Mouse (Mus musculus) hindbrain, embryonic 12.5 days (tissue): Measurements from ENCODE around the gene Fbxo48. TPM values are rescaled to one million over a fixed set of nuclear protein-coding genes. Genes with fewer than 3 reads are reported as not detected.

Source experiments
- ATAC-seq: fragments of 200-750 bp; cut with Nextera tagmentation; 2 replicates; pipeline ENCODE4 v1.8.0; 2017; ENCODE audit warnings: moderate TSS enrichment; ENCODE audit not compliant: low FRiP score
- H3K27ac ChIP-seq: fragments of 300-500 bp; sonication (generic); 2 replicates; pipeline ENCODE4 v1.5.1; 2016; ENCODE audit warnings: mild to moderate bottlenecking
- H3K27me3 ChIP-seq: fragments of 300-500 bp; sonication (generic); 2 replicates; pipeline ENCODE4 v1.6.1; 2016; ENCODE audit warnings: mild to moderate bottlenecking
- H3K36me3 ChIP-seq: fragments of 300-500 bp; sonication (generic); 2 replicates; pipeline ENCODE4 v1.6.1; 2016; ENCODE audit warnings: mild to moderate bottlenecking
- H3K4me1 ChIP-seq: fragments of 300-500 bp; sonication (generic); 2 replicates; pipeline ENCODE4 v1.6.1; 2016
- H3K4me2 ChIP-seq: fragments of 300-500 bp; sonication (generic); replicated peaks from 2 replicates; pipeline ENCODE4 v1.6.1; 2016; ENCODE audit warnings: mild to moderate bottlenecking
- H3K4me3 ChIP-seq: fragments of 300-500 bp; sonication (generic); 2 replicates; pipeline ENCODE4 v1.5.1; 2016; ENCODE audit warnings: mild to moderate bottlenecking
- H3K9ac ChIP-seq: fragments of 300-500 bp; sonication (generic); 2 replicates; pipeline ENCODE4 v1.6.1; 2016; ENCODE audit warnings: mild to moderate bottlenecking, moderate library complexity
- H3K9me3 ChIP-seq: fragments of 300-500 bp; sonication (generic); replicated peaks from 2 replicates; pipeline ENCODE4 v1.6.1; 2016; ENCODE audit warnings: mild to moderate bottlenecking
- WGBS: fragments of 180-500 bp; shearing (Covaris S2); methylation state at CpG from one replicate; pipeline ENCODE4 v1.1.7; 2016; 5-methylcytosine and 5-hydroxymethylcytosine counted together
- polyA plus RNA-seq: library from polyadenylated mRNA; unstranded; fragments of >200 nt; fragmentation: Nextera tagmentation; extraction: Ambion mirVana; gene quantifications from 2 replicates; pipeline ENCODE4 v1.2.1, GENCODE M21; 2016

Fbxo48 gene
- polyA plus RNA-seq, 1 experiment from 2014 or later: 1.5 TPM

- Histone ChIP-seq H3K4me3 (no peak overlapping the region), H3K9me3 (no peaks in the 10 kb centered on the region), H3K4me2 (no peak overlapping the region), H3K27ac (no peak overlapping the region), H3K27me3 (no peaks in the 10 kb centered on the region), H3K36me3 (no peaks in the 10 kb centered on the region), H3K4me1 (no peaks in the 10 kb centered on the region), H3K9ac (no peak overlapping the region)
- no peak for ATAC-seq
- 89% methylated on average over 5 of the region's 5 CpGs for WGBS
Observed at GRCm38 (mm10) chr11:16978161-16978707, 27.1 kb downstream of the Fbxo48 start.

- no peak overlapping the region for H3K4me3 ChIP-seq
- no peak overlapping the region for H3K27ac ChIP-seq
- 89% methylated on average over 7 of the region's 7 CpGs for WGBS
- no peaks in the 10 kb centered on the region for H3K4me1 ChIP-seq
- no peaks in the 10 kb centered on the region for H3K36me3 ChIP-seq
- no peak overlapping the region for H3K4me2 ChIP-seq
- no peak for ATAC-seq
- H3K27me3 ChIP-seq: no peaks in the 10 kb centered on the region
- H3K9me3 ChIP-seq: no peaks in the 10 kb centered on the region
- H3K9ac ChIP-seq: no peak overlapping the region
Observed at GRCm38 (mm10) chr11:16986550-16987187, 35.5 kb downstream of the Fbxo48 start.

- no peak for ATAC-seq
Observed at GRCm38 (mm10) chr11:16987745-16988328, 36.7 kb downstream of the Fbxo48 start.

GRCm38 (mm10) chr11:16989885-16990284 is 38.7 kb downstream of the Fbxo48 start:
- Histone ChIP-seq H3K36me3 (no peaks in the 10 kb centered on the region), H3K27me3 (no peaks in the 10 kb centered on the region), H3K27ac (no peak overlapping the region), H3K9me3 (no peaks in the 10 kb centered on the region), H3K4me1 (no peaks in the 10 kb centered on the region), H3K9ac (no peak overlapping the region), H3K4me2 (no peak overlapping the region), H3K4me3 (no peak overlapping the region)
- WGBS: 89% methylated on average over 5 of the region's 5 CpGs
- no peak for ATAC-seq

More at GRCm38 (mm10) chr11:16987745-16988328, 36.7 kb downstream of the Fbxo48 start:
- Histone ChIP-seq H3K4me2 (no peak overlapping the region), H3K9ac (no peak overlapping the region), H3K4me1 (no peaks in the 10 kb centered on the region), H3K9me3 (no peaks in the 10 kb centered on the region), H3K27me3 (no peaks in the 10 kb centered on the region), H3K36me3 (no peaks in the 10 kb centered on the region), H3K27ac (no peak overlapping the region), H3K4me3 (no peak overlapping the region)
- 87% methylated on average over 6 of the region's 6 CpGs for WGBS

GRCm38 (mm10) chr11:16992880-16993279 is 41.7 kb downstream of the Fbxo48 start:
- Histone ChIP-seq H3K27ac (no peak overlapping the region), H3K9me3 (no peaks in the 10 kb centered on the region), H3K4me1 (no peaks in the 10 kb centered on the region), H3K36me3 (no peaks in the 10 kb centered on the region), H3K9ac (no peak overlapping the region), H3K4me2 (no peak overlapping the region), H3K4me3 (no peak overlapping the region), H3K27me3 (no peaks in the 10 kb centered on the region)
- WGBS: 89% methylated on average over 6 of the region's 6 CpGs
- ATAC-seq: no peak

GRCm38 (mm10) chr11:16996818-16997217 is 45.6 kb downstream of the Fbxo48 start:
- Histone ChIP-seq H3K27me3 (no peaks in the 10 kb centered on the region), H3K4me2 (no peak overlapping the region), H3K9me3 (no peaks in the 10 kb centered on the region), H3K9ac (no peak overlapping the region), H3K4me3 (no peak overlapping the region), H3K4me1 (no peaks in the 10 kb centered on the region), H3K27ac (no peak overlapping the region), H3K36me3 (no peaks in the 10 kb centered on the region)
- no peak for ATAC-seq

GRCm38 (mm10) chr11:16997465-16997864 is 46.3 kb downstream of the Fbxo48 start:
- H3K4me2 ChIP-seq: no peak overlapping the region
- no peaks in the 10 kb centered on the region for H3K27me3 ChIP-seq
- no peak overlapping the region for H3K27ac ChIP-seq
- no peaks in the 10 kb centered on the region for H3K36me3 ChIP-seq
- H3K4me3 ChIP-seq: no peak overlapping the region
- H3K9me3 ChIP-seq: no peaks in the 10 kb centered on the region
- no peak for ATAC-seq
- H3K4me1 ChIP-seq: no peaks in the 10 kb centered on the region
- H3K9ac ChIP-seq: no peak overlapping the region

- Histone ChIP-seq H3K4me3 (no peak overlapping the region), H3K4me2 (no peak overlapping the region), H3K9ac (no peak overlapping the region), H3K4me1 (no peaks in the 10 kb centered on the region), H3K36me3 (no peaks in the 10 kb centered on the region), H3K27me3 (no peaks in the 10 kb centered on the region), H3K9me3 (no peaks in the 10 kb centered on the region), H3K27ac (no peak overlapping the region)
- no peak for ATAC-seq
- WGBS: 92% methylated on average over 4 of the region's 4 CpGs
Observed at GRCm38 (mm10) chr11:16999387-16999786, 48.2 kb downstream of the Fbxo48 start.

- Histone ChIP-seq H3K36me3 (no peaks in the 10 kb centered on the region), H3K9ac (no peak overlapping the region), H3K27me3 (no peaks in the 10 kb centered on the region), H3K27ac (no peak overlapping the region), H3K9me3 (no peaks in the 10 kb centered on the region), H3K4me2 (no peak overlapping the region), H3K4me3 (no peak overlapping the region), H3K4me1 (no peaks in the 10 kb centered on the region)
- ATAC-seq: no peak
Observed at GRCm38 (mm10) chr11:16999933-17000332, 48.8 kb downstream of the Fbxo48 start.

- Histone ChIP-seq H3K4me2 (no peak overlapping the region), H3K27me3 (no peaks in the 10 kb centered on the region), H3K27ac (no peak overlapping the region), H3K4me1 (no peaks in the 10 kb centered on the region), H3K9me3 (no peaks in the 10 kb centered on the region), H3K9ac (no peak overlapping the region), H3K4me3 (no peak overlapping the region), H3K36me3 (no peaks in the 10 kb centered on the region)
- no peak for ATAC-seq
- 81% methylated on average over 9 of the region's 9 CpGs for WGBS
Observed at GRCm38 (mm10) chr11:17000353-17001334, 49.5 kb downstream of the Fbxo48 start.

- Histone ChIP-seq H3K27me3 (no peaks in the 10 kb centered on the region), H3K4me3 (no peak overlapping the region), H3K9ac (no peak overlapping the region), H3K36me3 (no peaks in the 10 kb centered on the region), H3K4me2 (no peak overlapping the region), H3K9me3 (no peaks in the 10 kb centered on the region), H3K27ac (no peak overlapping the region), H3K4me1 (no peaks in the 10 kb centered on the region)
- ATAC-seq: no peak
- WGBS: 87% methylated on average over 7 of the region's 7 CpGs
Observed at GRCm38 (mm10) chr11:17002739-17003373, 51.7 kb downstream of the Fbxo48 start.

GRCm38 (mm10) chr11:17003757-17004156 is 52.6 kb downstream of the Fbxo48 start:
- Histone ChIP-seq H3K27me3 (no peaks in the 10 kb centered on the region), H3K9me3 (no peaks in the 10 kb centered on the region), H3K4me2 (no peak overlapping the region), H3K4me1 (no peaks in the 10 kb centered on the region), H3K4me3 (no peak overlapping the region), H3K27ac (no peak overlapping the region), H3K9ac (no peak overlapping the region), H3K36me3 (no peaks in the 10 kb centered on the region)
- no peak for ATAC-seq
- WGBS: 86% methylated on average over 3 of the region's 3 CpGs
